Mouse (Mus musculus) neural tube, embryonic 11.5 days (tissue): Measurements from ENCODE around the gene Ttc16. TPM values are rescaled to one million over a fixed set of nuclear protein-coding genes. Genes with fewer than 3 reads are reported as not detected.

ENCODE experiments used
- ATAC-seq: fragments of 200-750 bp; cut with Nextera tagmentation; 2 replicates; pipeline ENCODE4 v1.8.0; 2017; ENCODE audit warnings: moderate number of reproducible peaks, mild to moderate bottlenecking, moderate TSS enrichment, moderate library complexity; ENCODE audit not compliant: insufficient read depth, low FRiP score, low TSS enrichment
- DNase-seq: peaks from one replicate; pipeline ENCODE4 v3.0.0-alpha.2; 2015; ENCODE audit warnings: low spot score
- H3K27ac ChIP-seq: fragments of 300-500 bp; sonication (generic); 2 replicates; pipeline ENCODE4 v1.5.1; 2014; ENCODE audit warnings: low read depth, mild to moderate bottlenecking, low read length
- H3K27me3 ChIP-seq: fragments of 300-500 bp; sonication (generic); 2 replicates; pipeline ENCODE4 v1.6.1; 2014; ENCODE audit warnings: mild to moderate bottlenecking, low read length, mixed read lengths; ENCODE audit not compliant: control insufficient read depth, insufficient read depth
- H3K36me3 ChIP-seq: fragments of 300-500 bp; sonication (generic); 2 replicates; pipeline ENCODE4 v1.6.1; 2014; ENCODE audit warnings: mild to moderate bottlenecking, low read length, moderate library complexity, mixed read lengths; ENCODE audit not compliant: control insufficient read depth, insufficient read depth
- H3K4me1 ChIP-seq: fragments of 300-500 bp; sonication (generic); 2 replicates; pipeline ENCODE4 v1.6.1; 2014; ENCODE audit warnings: low read length, mixed read lengths; ENCODE audit not compliant: control insufficient read depth, insufficient read depth
- H3K4me2 ChIP-seq: fragments of 300-500 bp; sonication (generic); 2 replicates; pipeline ENCODE4 v1.6.1; 2014; ENCODE audit warnings: low read depth, mild to moderate bottlenecking, moderate library complexity
- H3K4me3 ChIP-seq: fragments of 300-500 bp; sonication (generic); 2 replicates; pipeline ENCODE4 v1.5.1; 2014; ENCODE audit warnings: low read depth, low read length
- H3K9ac ChIP-seq: fragments of 300-500 bp; sonication (generic); 2 replicates; pipeline ENCODE4 v1.6.1; 2014; ENCODE audit warnings: mild to moderate bottlenecking, low read length
- H3K9me3 ChIP-seq: fragments of 300-500 bp; sonication (generic); 2 replicates; pipeline ENCODE4 v1.6.1; 2016; ENCODE audit warnings: low read length; ENCODE audit not compliant: control insufficient read depth
- WGBS: fragments of 180-500 bp; shearing (Covaris S2); extraction: QIAGEN DNeasy Blood & Tissue Kit; methylation state at CpG from one replicate; pipeline ENCODE4 v1.1.7; 2014; 5-methylcytosine and 5-hydroxymethylcytosine counted together
- polyA plus RNA-seq: library from polyadenylated mRNA; unstranded; fragments of >200 nt; fragmentation: Nextera tagmentation; extraction: Ambion mirVana; gene quantifications from 2 replicates; pipeline ENCODE4 v1.2.1, GENCODE M21; 2014

Gene Ttc16
- polyA plus RNA-seq, 1 experiment from 2014 or later = 1.1 TPM

- H3K9me3 ChIP-seq = no peaks in the 10 kb centered on the region
- peaks cover 4% of the 10 kb centered on the region; the same call in 1 of the 2 replicates for H3K4me1 ChIP-seq
- H3K27ac ChIP-seq = no peak overlapping the region
- no peak overlapping the region for H3K4me3 ChIP-seq
- 28% methylated on average over 12 of the region's 12 CpGs for WGBS
- no peak overlapping the region for H3K4me2 ChIP-seq
- ATAC-seq (no peak), DNase-seq (no peak)
- H3K27me3 ChIP-seq = no peaks in the 10 kb centered on the region
- no peak overlapping the region; the same call in 1 of the 2 replicates for H3K9ac ChIP-seq
- H3K36me3 ChIP-seq = no peaks in the 10 kb centered on the region
Measured at GRCm38 (mm10) chr2:32771886-32772285, 3.5 kb downstream of the Ttc16 start.

GRCm38 (mm10) chr2:32769327-32770085 is 5.9 kb downstream of the Ttc16 start:
- H3K27ac ChIP-seq = no peak overlapping the region
- no peaks in the 10 kb centered on the region for H3K36me3 ChIP-seq
- H3K4me2 ChIP-seq = no peak overlapping the region
- no peak overlapping the region for H3K4me3 ChIP-seq
- WGBS = 75% methylated on average over 5 of the region's 5 CpGs
- H3K4me1 ChIP-seq = no peaks in the 10 kb centered on the region; the same call in 1 of the 2 replicates
- H3K27me3 ChIP-seq = no peaks in the 10 kb centered on the region
- ATAC-seq (no peak), DNase-seq (no peak)
- no peaks in the 10 kb centered on the region for H3K9me3 ChIP-seq
- H3K9ac ChIP-seq = no peak overlapping the region

- H3K27ac ChIP-seq = no peak overlapping the region
- H3K9ac ChIP-seq = no peak overlapping the region
- no peaks in the 10 kb centered on the region for H3K36me3 ChIP-seq
- DNase-seq (no peak), ATAC-seq (no peak)
- H3K4me3 ChIP-seq = no peak overlapping the region
- H3K4me2 ChIP-seq = no peak overlapping the region
- no peaks in the 10 kb centered on the region for H3K9me3 ChIP-seq
- no peaks in the 10 kb centered on the region; the same call in 1 of the 2 replicates for H3K4me1 ChIP-seq
- WGBS = 58% methylated on average over 19 of the region's 19 CpGs
- H3K27me3 ChIP-seq = no peaks in the 10 kb centered on the region
Measured at GRCm38 (mm10) chr2:32768661-32769285, 6.7 kb downstream of the Ttc16 start.

- no peaks in the 10 kb centered on the region for H3K9me3 ChIP-seq
- no peak for ATAC-seq
- WGBS = 73% methylated on average over 12 of the region's 12 CpGs
- no peak overlapping the region for H3K27ac ChIP-seq
- H3K36me3 ChIP-seq = 0 out of 2 replicates have a peak, but pooled peaks cover 1% of the 10 kb centered on the region
- no peak overlapping the region for H3K4me3 ChIP-seq
- H3K27me3 ChIP-seq = no peaks in the 10 kb centered on the region
- no peak overlapping the region for H3K9ac ChIP-seq
- DNase-seq = no peak
- no peak overlapping the region for H3K4me2 ChIP-seq
- H3K4me1 ChIP-seq = no peaks in the 10 kb centered on the region; the same call in 1 of the 2 replicates
Measured at GRCm38 (mm10) chr2:32767241-32767640, 8.2 kb downstream of the Ttc16 start.

DNA sequence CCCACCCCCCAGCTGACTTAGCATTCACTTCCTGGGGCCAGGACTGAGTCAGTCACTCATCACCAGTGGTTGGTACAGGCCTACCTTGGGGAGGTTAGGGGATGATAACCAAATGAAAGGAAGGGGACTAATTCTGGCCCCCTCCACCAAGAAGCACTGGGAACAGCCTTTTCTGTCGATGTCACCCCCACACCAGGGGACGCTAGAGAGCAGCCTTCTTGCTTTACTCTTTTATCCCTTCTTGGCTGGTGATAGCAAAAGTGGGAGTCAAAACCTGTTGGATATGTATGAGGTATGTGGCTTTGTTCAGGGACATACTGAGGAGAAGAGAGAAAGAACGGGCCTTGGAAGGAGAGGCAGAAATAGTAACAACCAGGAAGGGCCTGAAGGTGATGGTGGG is 12.1 kb downstream of the Ttc16 start:
- H3K4me3 ChIP-seq = no peak overlapping the region
- H3K27me3 ChIP-seq = no peaks in the 10 kb centered on the region
- 84% methylated on average over 3 of the region's 3 CpGs for WGBS
- H3K4me2 ChIP-seq = no peak overlapping the region
- no peak for DNase-seq
- no peak overlapping the region for H3K27ac ChIP-seq
- peaks cover 6% of the 10 kb centered on the region for H3K36me3 ChIP-seq
- no peaks in the 10 kb centered on the region for H3K4me1 ChIP-seq
- H3K9me3 ChIP-seq = no peaks in the 10 kb centered on the region
- no peak overlapping the region for H3K9ac ChIP-seq
- ATAC-seq = no peak

DNA sequence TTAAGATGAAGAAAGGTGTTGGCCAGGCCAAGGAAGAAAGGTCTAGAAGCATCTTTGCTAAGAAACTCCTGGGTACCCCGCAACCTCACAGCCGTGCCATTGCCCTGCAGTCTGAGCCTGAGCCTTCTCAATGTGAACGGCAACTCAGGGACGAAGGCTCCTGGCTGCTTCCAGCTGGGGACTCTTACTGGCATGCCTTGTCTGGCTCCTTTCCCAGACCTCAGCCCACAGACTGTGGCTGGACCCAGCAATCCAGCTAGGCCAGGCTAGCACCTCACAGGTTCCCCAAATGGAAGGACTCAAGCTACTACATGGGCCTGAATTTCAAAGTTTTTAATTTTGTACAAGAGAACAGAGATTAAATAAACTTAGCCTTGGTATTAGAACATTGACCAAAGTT is 13.6 kb downstream of the Ttc16 start:
- WGBS = 95% methylated on average over 4 of the region's 4 CpGs
- Histone ChIP-seq H3K27ac (no peak overlapping the region), H3K4me1 (0 out of 2 replicates have a peak, but pooled peaks cover 4% of the 10 kb centered on the region), H3K27me3 (no peaks in the 10 kb centered on the region), H3K9ac (no peak overlapping the region), H3K9me3 (no peaks in the 10 kb centered on the region), H3K4me3 (no peak overlapping the region), H3K36me3 (peaks cover 6% of the 10 kb centered on the region), H3K4me2 (no peak overlapping the region)
- no peak for DNase-seq
- no peak for ATAC-seq

GRCm38 (mm10) chr2:32761361-32761760 is 14.1 kb downstream of the Ttc16 start:
- DNase-seq (no peak), ATAC-seq (no peak)
- H3K9me3 ChIP-seq = no peaks in the 10 kb centered on the region
- no peaks in the 10 kb centered on the region for H3K27me3 ChIP-seq
- H3K4me1 ChIP-seq = 0 out of 2 replicates have a peak, but pooled peaks cover 4% of the 10 kb centered on the region
- peaks cover 6% of the 10 kb centered on the region for H3K36me3 ChIP-seq
- WGBS = 92% methylated on average over 14 of the region's 14 CpGs
- no peak overlapping the region for H3K27ac ChIP-seq
- H3K9ac ChIP-seq = no peak overlapping the region
- H3K4me2 ChIP-seq = no peak overlapping the region
- H3K4me3 ChIP-seq = no peak overlapping the region

DNA sequence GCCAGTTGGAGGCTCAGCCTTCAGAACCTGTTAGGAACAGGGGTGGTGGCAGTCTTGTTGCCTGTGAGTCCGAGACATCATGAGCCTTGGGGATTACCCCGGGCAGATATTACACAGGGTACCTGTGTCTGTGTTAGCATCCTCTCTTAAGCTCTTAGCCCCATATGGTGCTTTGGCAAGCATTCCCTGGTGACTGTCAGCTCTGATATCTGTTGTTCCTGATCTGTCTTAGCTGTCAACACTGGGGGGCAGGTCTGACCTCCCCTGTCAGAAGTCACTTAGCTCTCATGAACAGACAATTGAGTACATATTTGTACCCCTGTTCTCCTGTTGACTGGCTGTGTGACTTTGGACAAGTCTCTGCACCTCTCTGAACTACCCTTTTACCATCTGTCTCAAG is 16.4 kb downstream of the Ttc16 start:
- DNase-seq (no peak), ATAC-seq (no peak)
- Histone ChIP-seq H3K9me3 (no peaks in the 10 kb centered on the region), H3K4me2 (no peak overlapping the region), H3K4me1 (0 out of 2 replicates have a peak, but pooled peaks cover 4% of the 10 kb centered on the region), H3K27ac (no peak overlapping the region), H3K27me3 (no peaks in the 10 kb centered on the region), H3K4me3 (no peak overlapping the region), H3K9ac (no peak overlapping the region), H3K36me3 (peaks cover 6% of the 10 kb centered on the region)
- 87% methylated on average over 2 of the region's 2 CpGs for WGBS

DNA sequence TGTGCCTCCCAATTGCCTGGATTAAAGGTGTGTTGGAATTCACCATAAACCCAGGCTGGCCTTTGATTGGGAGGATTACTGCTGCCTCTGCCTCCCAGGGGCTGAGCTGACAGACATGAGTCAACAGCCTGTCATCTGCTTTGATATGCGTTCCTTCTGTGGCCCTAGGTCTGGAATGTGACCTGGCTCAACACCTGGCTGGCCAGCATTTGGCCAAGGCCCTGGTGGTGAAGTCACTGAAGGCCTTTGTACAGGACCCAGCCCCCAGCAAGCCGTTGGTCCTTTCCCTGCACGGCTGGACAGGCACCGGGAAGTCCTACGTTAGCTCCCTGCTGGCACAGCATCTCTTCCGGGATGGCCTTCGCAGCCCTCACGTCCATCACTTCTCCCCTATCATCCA is 16.9 kb downstream of the Ttc16 start:
- Histone ChIP-seq H3K27me3 (no peaks in the 10 kb centered on the region), H3K27ac (no peak overlapping the region), H3K9ac (no peak overlapping the region), H3K4me2 (no peak overlapping the region), H3K9me3 (no peaks in the 10 kb centered on the region), H3K4me1 (0 out of 2 replicates have a peak, but pooled peaks cover 4% of the 10 kb centered on the region), H3K4me3 (no peak overlapping the region), H3K36me3 (peaks cover 6% of the 10 kb centered on the region)
- no peak for ATAC-seq
- DNase-seq = no peak
- WGBS = 66% methylated on average over 8 of the region's 8 CpGs
